Mouse (Mus musculus) heart, postnatal 10 days (tissue): ENCODE results near the gene Magee1. TPM values are rescaled to one million over a fixed set of nuclear protein-coding genes. Genes with fewer than 3 reads are reported as not detected.
"Not testable (repeated sequence)": the region's sequence is repeated elsewhere in the genome, so short reads cannot be mapped to it uniquely, and the experiment has no call there.

Source experiments
- DNase-seq, 2 experiments: peaks; one replicate each; pipeline ENCODE4 v3.0.0; 2021
- intact Hi-C: fragments of 180-260 bp; cut with DNase I; formaldehyde crosslinking; loops from one replicate; pipeline ENCODE4 v1.15.1; 2025
- total RNA-seq, 2 experiments: library from RNA; stranded (reverse); gene quantifications; 2 replicates each; pipeline ENCODE4 v1.2.3; 2021

Magee1 gene
- total RNA-seq = 1 to 10 TPM; 6.6 to 9.2 TPM

DNA sequence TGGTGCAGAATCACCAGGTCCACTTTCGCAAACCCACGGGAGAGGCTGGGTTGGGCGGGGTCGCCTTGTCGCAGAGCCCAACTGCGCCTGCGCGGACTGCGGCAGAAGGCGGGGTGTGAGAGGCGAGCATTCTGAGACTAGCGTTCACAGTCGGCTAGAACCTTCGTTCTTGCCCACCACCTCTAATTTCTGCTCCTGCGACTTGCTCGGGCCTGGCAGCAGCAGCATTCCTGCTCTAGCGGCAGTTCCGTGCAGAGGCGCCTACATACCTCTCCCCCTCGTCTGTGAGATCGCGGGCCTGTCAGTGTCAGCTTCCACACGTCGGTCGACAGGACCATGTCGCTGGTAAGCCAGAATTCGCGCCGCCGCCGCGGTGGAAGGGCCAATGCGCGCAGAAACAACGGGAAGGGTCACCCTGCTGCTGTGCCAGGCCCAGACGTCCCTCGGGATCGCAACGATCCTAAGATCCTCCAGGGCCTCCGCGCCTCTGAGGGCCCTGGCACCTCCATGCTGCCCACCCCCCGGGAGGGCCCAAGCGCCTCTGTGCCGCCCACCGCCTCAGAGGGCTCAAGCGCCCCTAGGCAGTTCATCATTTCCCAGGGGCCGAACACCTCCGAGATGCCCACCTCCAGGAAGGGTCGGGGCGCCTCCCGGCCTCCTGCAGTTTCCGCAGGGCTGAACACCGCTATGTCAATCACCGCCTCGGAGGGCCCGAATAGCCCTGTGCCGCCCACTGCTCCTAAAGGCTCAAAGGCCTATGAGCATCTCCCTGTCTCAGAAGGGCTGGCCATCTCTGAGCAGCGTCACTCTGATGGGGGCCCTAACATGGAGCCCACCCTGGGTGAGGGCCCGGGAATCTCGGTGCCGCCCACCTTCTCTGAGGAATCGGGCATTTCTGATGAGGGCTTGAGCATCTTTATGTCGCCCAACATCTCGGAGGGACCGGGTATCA, at the start of gene Magee1:
Magee1 (plus strand) TSS at position 104 of the 952 bp plus-strand sequence.
- intact Hi-C loops = loop anchor here (10.0 kb wide), 2 partner anchors 764 to 894 kb away; partner anchors contain the start of genes Cox7b and Magt1
- DNase-seq = peak; percentile 75 to 76

DNA sequence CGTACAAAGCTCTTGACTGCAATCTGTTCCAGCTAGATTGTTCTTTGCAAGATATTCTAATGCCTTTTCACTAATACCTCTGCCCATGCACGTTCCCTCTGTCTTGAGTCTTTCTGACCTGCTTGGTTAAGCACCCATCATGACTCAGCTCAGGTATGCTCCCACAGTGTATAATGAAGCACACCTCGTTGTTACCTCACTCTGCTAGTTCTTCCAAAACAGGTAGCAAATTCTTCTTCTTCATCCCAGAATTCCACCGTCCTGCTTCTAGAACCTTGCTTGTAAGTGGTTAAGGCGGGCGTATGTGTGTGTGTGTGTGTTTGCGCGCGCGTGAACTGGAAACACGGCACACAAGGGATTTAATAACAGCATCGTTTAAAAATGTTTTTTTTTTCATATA, 41.0 kb upstream of the Magee1 start:
- intact Hi-C loops = no loop called here
- no peak for DNase-seq

DNA sequence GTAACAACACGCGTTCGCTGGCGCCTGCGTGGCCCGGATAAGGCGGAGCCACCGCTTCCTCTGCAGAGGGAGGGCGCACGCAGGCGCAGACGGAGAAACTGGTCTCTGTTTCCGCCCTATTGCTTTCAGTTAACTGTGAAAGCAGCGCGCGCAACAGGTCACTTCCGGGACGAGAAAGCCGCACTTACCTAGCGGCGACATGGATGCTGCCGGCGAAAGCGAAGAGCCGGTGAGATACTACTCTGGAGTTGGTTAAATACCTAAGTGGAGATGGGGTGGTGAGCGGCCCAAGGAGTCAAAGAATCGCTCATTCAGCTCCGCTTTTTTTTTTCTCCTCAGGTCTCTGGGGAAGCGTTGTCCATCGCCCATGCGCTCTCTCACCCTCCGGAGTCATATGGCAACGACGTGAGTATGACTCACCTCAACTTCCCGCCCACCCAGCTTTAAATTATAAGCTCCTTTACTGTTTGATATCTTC, 40.5 kb upstream of the Magee1 start, which contains the start of gene Pbdc1:
Pbdc1 (plus strand) TSS at position 142 of the 478 bp plus-strand sequence.
- peak; percentile 89 to 96 for DNase-seq
- intact Hi-C loops = no loop called here

DNA sequence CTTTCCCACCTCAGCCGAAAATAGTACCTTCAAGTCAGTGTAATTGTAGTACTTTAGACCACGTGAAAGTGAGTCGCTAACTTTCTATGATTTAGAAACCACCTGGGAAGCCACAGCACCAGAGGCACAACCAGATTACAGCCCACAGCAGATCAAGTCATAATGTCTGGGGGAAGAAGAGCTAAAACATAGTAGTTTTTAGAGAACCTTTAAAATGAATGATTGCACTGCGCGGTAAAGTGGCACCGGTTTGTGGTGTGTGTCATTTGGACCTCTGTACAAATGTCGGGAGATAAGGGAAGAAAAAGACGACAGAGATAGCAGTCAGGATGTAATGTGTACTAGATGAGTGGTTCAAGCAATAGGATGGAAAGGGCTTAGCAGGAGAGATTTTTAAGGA, 40.1 kb upstream of the Magee1 start:
- intact Hi-C loops = no loop called here
- DNase-seq = no peak

DNA sequence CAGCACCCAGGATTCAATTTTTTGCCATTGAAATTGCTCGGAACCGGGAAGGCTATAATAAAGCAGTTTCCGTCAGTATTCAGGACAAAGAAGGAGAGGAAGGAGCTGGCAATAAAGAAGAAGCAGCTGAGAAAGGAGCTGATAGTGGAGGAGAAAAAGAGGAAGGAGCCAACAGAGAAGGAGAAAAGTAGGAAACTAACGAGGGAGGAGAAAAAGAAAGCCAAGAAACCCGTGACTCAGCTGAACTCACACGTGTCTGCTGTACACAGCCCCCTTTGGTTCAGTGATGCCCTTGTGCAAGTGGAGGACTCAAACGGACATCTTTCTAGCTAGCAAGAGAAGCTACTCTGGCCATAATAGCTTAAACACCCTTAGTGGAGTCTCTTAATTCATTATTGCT, 37.2 kb upstream of the Magee1 start:
- DNase-seq, intact Hi-C loops: not testable (repeated sequence)

DNA sequence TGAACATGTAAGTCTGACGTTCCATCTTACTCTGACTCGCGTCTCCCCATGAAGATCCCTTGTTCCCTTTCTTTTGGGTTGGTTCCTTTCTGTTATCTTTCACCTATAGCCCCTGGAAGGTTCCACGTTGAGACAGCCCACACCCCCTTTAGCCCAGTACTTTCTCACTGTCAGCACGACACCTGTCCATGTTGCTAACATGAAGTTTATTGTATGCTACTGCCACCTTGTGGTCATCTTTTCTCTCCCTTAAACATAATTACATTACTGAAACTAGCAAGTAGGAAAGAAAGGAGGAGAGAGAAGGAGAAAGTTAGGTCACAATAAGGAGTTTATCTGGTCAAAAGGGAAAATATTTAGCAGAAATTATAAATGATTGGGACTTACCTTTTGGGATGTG, 16.0 kb upstream of the Magee1 start:
- peak; percentile 32 to 36 for DNase-seq
- intact Hi-C loops = loop anchor here (10.0 kb wide), 2 partner anchors 49 to 919 kb away; no protein-coding TSS in a partner anchor

DNA sequence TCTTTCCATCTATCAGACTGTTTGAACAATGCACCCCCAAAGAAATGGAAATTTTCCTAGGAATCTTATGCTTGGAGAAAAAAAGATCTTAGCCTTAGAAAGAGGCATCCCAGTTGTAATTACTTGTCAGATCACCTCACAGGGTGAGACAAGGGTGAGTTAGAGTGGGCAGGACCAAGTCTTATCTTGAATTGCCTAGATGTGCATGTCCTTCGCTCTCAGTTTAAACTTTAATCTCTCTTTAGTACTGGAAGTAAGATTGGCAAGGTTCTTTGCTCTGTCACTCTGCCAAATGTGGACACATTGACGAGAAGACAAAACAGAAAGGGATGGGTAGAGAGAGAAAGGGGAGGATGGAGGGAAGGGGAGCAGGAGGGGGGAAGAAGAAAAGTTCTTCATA, 5.2 kb upstream of the Magee1 start:
- intact Hi-C loops = no loop called here
- no peak for DNase-seq

DNA sequence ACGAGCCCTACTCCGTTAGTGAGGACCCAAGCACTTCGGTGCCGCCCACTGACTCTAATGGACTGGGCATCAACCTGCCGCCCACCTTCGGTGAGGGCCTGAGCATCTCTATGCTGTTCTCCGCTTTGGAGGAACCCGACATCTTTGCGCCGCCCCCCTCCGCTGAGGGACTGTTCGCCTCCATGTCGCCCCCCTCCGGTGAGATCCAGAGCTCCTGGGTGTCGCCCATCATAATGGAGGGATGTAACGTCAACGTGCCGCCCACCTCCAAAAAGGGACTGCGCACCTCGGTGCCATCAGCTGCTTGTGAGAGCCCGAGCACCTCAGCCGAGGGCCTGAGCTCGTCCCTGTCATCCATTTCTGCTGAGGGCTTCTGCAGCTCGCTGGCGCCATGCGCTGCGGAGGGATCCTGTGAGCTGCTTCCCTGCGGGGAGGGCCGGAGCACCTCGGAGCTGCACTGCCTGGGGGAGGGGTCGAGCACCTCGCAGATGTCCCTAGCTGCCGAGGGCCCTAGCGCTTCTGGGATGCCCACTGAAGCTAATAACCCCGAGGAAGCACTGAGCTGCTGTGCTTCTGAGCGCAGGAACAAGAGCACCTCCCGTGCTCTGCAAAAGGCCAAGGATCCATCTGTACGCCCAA, 1.2 kb downstream of the Magee1 start:
- DNase-seq = peak; percentile 78 to 79
- intact Hi-C loops = loop anchor here (10.0 kb wide), 2 partner anchors 763 to 893 kb away; partner anchors contain the start of genes Cox7b and Magt1

DNA sequence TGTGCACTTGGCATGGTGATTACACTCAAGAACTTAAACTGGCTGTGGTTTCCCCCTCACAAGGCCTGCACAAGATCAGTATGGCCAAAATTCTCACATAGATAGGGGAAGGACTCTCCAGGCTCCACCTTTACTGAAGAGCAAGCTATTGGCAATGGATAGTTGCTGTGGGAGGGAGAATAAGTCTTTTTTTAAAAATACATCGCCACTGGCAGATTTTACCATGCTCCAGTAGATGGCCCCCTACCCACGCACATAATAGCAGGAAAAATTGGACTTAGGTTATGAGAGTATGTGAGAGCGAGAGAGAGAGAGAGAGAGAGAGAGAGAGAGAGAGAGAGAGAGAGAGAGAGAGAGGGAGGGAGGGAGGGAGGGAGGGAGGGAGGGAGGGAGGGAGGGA, 4.7 kb downstream of the Magee1 start:
- intact Hi-C loops = loop anchor here (10.0 kb wide), 2 partner anchors 760 to 890 kb away; partner anchors contain the start of genes Cox7b and Magt1

DNA sequence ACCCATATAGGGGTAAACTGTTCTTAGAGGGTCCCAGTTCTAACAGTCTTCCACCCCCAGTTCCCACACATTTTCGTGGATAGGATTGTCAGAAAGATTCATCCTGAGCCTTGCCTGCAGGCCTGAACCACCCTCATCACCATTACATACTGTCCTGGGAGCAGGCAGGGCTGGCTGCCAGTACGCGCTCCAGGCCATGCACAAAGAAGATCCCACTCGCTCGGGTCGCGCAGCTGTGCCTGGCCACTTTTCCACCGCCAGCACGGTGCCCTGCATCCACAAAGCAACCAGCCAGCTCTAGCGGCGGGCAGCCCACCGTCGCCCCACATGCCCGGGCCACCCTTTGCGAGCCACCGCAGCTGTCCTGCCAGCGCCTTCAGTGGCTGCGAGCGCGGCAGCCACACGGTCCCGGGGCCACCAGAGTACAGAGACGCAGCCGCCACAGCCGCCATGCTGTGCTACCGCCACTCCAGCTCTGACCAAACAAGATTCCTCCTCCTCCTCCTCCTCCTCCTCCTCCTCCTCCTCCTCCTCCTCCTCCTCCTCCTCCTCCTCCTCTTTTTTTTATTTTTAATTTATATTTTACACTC, 31.8 kb downstream of the Magee1 start:
- intact Hi-C loops = no loop called here
- peak in 1 of 2 experiments; percentile 3 for DNase-seq

More for the DNA sequence above, 4.7 kb downstream of the Magee1 start:
- DNase-seq = peak; percentile 4 to 13

DNA sequence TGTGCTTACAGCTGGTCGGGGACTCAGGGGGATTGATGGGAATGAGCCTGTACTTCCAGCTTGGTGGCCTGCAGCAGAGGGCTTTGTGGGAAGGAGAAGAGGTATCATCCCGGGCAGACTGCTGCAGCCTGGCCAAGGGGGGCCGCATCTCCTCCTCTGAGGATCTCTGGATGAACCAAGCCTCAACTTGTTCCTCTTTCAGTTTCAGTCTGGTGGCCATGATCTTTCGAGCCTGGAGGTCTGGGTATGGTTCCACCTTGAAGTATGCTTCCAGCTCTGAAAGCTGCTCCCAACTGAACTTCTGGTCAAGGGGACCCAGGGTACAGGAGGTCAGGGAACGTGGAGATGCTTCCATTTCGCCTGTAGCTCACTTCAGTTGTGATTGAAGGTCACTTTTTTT, 44.8 kb downstream of the Magee1 start:
- intact Hi-C loops, DNase-seq: not testable (repeated sequence)

DNA sequence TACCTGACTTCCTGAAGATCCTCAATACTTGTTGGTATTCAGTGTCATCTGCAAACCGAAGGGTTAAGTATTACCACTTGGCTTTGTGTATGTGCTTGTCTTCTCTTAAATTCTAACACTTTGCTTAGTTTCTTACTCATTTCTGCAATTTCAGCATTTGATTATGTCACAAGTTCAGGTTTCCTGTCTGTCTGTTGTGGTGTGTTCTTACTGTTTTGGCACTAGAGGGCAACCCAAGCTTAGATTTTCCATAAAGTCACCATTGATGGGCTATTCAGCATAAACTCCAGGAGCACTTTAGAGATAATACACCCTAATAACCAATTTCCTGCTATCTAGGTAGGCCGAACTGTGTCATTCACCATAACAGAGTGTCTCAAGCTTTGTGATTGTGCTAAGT, 47.0 kb downstream of the Magee1 start:
- intact Hi-C loops = no loop called here
- peak in 1 of 2 experiments; percentile 1 for DNase-seq

Other genes with a start within 250 kb of the Magee1 start
- 10 to 100 TPM in 1 of 2 experiments, 1 to 10 TPM in 1; 8.9 to 11.6 TPM for gene Pbdc1, start 40.6 kb upstream of the Magee1 start, total RNA-seq